Comparison of ENCODE assay signal across 7 mouse cellular contexts in genomic region chr14:27229441-27230147, GRCm38 (mm10).
A peak's percentile ranks its signal among the peaks of the same experiment; 100 is the strongest.
DNase-seq lines count a peak whose midpoint lies in the region; ATAC-seq and TF ChIP-seq lines count a peak whose summit lies in the region.

No protein-coding gene starts in this region.

- peaks cover 6% of the 10 kb centered on the region for H3K36me3 ChIP-seq in heart, adult 2 months (ENCODE audit: control insufficient read depth, insufficient read depth, low read length)

- TF ChIP-seq POLR2A in heart, adult 2 months (IDR thresholded peaks at IDR 0.05; ENCODE audit: insufficient read depth, low read depth, low read length), result no peak

- peak overlapping the region; percentile 6; the same call in 1 of the 2 replicates for H3K4me3 ChIP-seq in brown adipose tissue, adult 24 weeks (ENCODE audit: insufficient read depth, low read depth, low read length)
- peak overlapping the region; percentile 13; the same call in 1 of the 2 replicates for H3K4me3 ChIP-seq in heart, adult 2 months

- TF ChIP-seq CTCF in heart, adult 2 months (IDR thresholded peaks at IDR 0.05), result no peak

- intact Hi-C loops in heart, adult 2 months (cut with DNase I), result loop anchor here (2.0 to 5.0 kb wide), 2 partner anchors 37 to 113 kb away; no protein-coding TSS in a partner anchor

- H3K79me2 ChIP-seq in heart, adult 2 months (replicated peaks; ENCODE audit: control insufficient read depth, insufficient read depth, low read length), result no peaks in the 10 kb centered on the region

- H3K9ac ChIP-seq in heart, adult 2 months (ENCODE audit: low read depth, low read length), result peak overlapping the region; percentile 53; the same call in 1 of the 2 replicates

- peak; percentile 58 to 70 for DNase-seq in heart, adult 2 months
- peak; percentile 50 for DNase-seq in kidney, postnatal 10 days
- no peak for DNase-seq in right cerebral cortex, postnatal 36 days (ENCODE audit: low spot score in 2 of 2)
- DNase-seq in layer of hippocampus, adult 11-12 months (ENCODE audit: low spot score), result no peak
- no peak for DNase-seq in frontal cortex, postnatal 14 days (ENCODE audit: low spot score in 2 of 2)

- TF ChIP-seq EP300 in heart, adult 2 months (IDR thresholded peaks at IDR 0.05; ENCODE audit: insufficient read depth, low read depth, low read length), result peak; percentile 71; the same call in 1 of the 2 replicates

- 0 out of 2 replicates have a peak, but pooled peaks have one; percentile 18 for ATAC-seq in megakaryocyte-erythroid progenitor cell, adult 5-6 weeks (replicated peaks; ENCODE audit: low FRiP score, low TSS enrichment, poor library complexity, severe bottlenecking)

- 47% methylated on average over 16 of the region's 16 CpGs for WGBS in heart, adult 2 months

- peaks cover 37% of the 10 kb centered on the region for H3K4me1 ChIP-seq in brown adipose tissue, adult 24 weeks (ENCODE audit: control insufficient read depth, insufficient read depth, insufficient read length, low read length)
- peaks cover 25% of the 10 kb centered on the region for H3K4me1 ChIP-seq in heart, adult 2 months (ENCODE audit: control insufficient read depth, insufficient read depth, low read length)

- no peaks in the 10 kb centered on the region for H3K27me3 ChIP-seq in heart, adult 2 months (ENCODE audit: control insufficient read depth, insufficient read depth, low read length)

- peak overlapping the region; percentile 98 for H3K27ac ChIP-seq in brown adipose tissue, adult 24 weeks (replicated peaks; ENCODE audit: low read depth, low read length)
- H3K27ac ChIP-seq in heart, adult 2 months, result peak overlapping the region; percentile 92

Comparison
In these comparisons a context has a peak if more than half of its experiments do, and no peak if none do; other contexts are left out.
1. DNase-seq: peak in heart, adult 2 months (2 of 2) and kidney, postnatal 10 days (single experiment); none in right cerebral cortex, postnatal 36 days (0 of 2), layer of hippocampus, adult 11-12 months (single experiment) and frontal cortex, postnatal 14 days (0 of 2).